Mouse (Mus musculus) hindbrain, embryonic 16.5 days (tissue): ENCODE results near the gene Gm43738. TPM values are rescaled to one million over a fixed set of nuclear protein-coding genes. Genes with fewer than 3 reads are reported as not detected.
"Not testable (repeated sequence)": the region's sequence is repeated elsewhere in the genome, so short reads cannot be mapped to it uniquely, and the experiment has no call there.

Source experiments
- ATAC-seq: fragments of 200-750 bp; cut with Nextera tagmentation; 2 replicates; pipeline ENCODE4 v1.8.0; 2017; ENCODE audit warnings: moderate TSS enrichment, moderate library complexity
- H3K27ac ChIP-seq: fragments of 300-500 bp; sonication (generic); 2 replicates; pipeline ENCODE4 v1.5.1; 2014; ENCODE audit warnings: low read depth, mild to moderate bottlenecking, control low read depth, low read length, moderate library complexity
- H3K27me3 ChIP-seq: fragments of 300-500 bp; sonication (generic); replicated peaks from 2 replicates; pipeline ENCODE4 v1.6.1; 2014; ENCODE audit warnings: low read length; ENCODE audit not compliant: control insufficient read depth, insufficient read depth
- H3K36me3 ChIP-seq: fragments of 300-500 bp; sonication (generic); 2 replicates; pipeline ENCODE4 v1.6.1; 2014; ENCODE audit warnings: mild to moderate bottlenecking, low read length, moderate library complexity, mixed read lengths; ENCODE audit not compliant: control insufficient read depth, insufficient read depth
- H3K4me1 ChIP-seq: fragments of 300-500 bp; sonication (generic); 2 replicates; pipeline ENCODE4 v1.6.1; 2014; ENCODE audit warnings: low read depth, low read length; ENCODE audit not compliant: control insufficient read depth, insufficient read depth
- H3K4me2 ChIP-seq: fragments of 300-500 bp; sonication (generic); 2 replicates; pipeline ENCODE4 v1.6.1; 2014; ENCODE audit warnings: mild to moderate bottlenecking, low read length, control low read depth, moderate library complexity
- H3K4me3 ChIP-seq: fragments of 300-500 bp; sonication (generic); 2 replicates; pipeline ENCODE4 v1.5.1; 2014; ENCODE audit warnings: mild to moderate bottlenecking, low read length, control low read depth, moderate library complexity
- H3K9ac ChIP-seq: fragments of 300-500 bp; sonication (generic); 2 replicates; pipeline ENCODE4 v1.6.1; 2014; ENCODE audit warnings: low read depth, mild to moderate bottlenecking, control low read depth, low read length, moderate library complexity
- H3K9me3 ChIP-seq: fragments of 300-500 bp; sonication (generic); 2 replicates; pipeline ENCODE4 v1.6.1; 2014; ENCODE audit warnings: mild to moderate bottlenecking, low read length, moderate library complexity; ENCODE audit not compliant: control insufficient read depth
- WGBS: fragments of 180-500 bp; shearing (Covaris S2); extraction: QIAGEN DNeasy Blood & Tissue Kit; methylation state at CpG from one replicate; pipeline ENCODE4 v1.1.7; 2014; 5-methylcytosine and 5-hydroxymethylcytosine counted together
- polyA plus RNA-seq: library from polyadenylated mRNA; unstranded; fragments of >200 nt; fragmentation: Nextera tagmentation; extraction: Ambion mirVana; gene quantifications from 2 replicates; pipeline ENCODE4 v1.2.1, GENCODE M21; 2015

The Gm43738 gene
- polyA plus RNA-seq, 1 experiment from 2014 or later: not detected

DNA sequence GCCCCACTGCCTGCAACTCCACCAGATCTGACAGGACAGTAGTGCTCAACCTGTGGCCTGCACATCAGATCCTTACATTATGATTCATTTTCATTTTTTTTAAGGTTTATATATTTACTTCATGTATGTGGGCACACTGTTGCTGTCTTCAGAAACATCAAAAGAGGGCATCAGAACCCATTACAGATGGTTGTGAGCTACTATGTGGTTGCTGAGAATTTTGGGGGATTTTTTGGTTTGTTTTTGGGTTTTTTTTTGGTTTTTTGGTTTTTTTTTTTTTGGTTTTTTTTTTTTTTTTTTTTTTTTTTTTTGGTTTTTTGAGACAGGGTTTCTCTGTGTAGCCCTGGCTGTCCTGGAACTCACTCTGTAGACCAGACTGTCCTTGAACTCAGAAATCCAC, 18.6 kb downstream of the Gm43738 start:
- H3K9me3 ChIP-seq, H3K27ac ChIP-seq, H3K4me3 ChIP-seq, H3K9ac ChIP-seq, H3K4me1 ChIP-seq, ATAC-seq, H3K27me3 ChIP-seq, H3K4me2 ChIP-seq: not testable (repeated sequence)
- H3K36me3 ChIP-seq: peaks cover 28% of the 10 kb centered on the region

DNA sequence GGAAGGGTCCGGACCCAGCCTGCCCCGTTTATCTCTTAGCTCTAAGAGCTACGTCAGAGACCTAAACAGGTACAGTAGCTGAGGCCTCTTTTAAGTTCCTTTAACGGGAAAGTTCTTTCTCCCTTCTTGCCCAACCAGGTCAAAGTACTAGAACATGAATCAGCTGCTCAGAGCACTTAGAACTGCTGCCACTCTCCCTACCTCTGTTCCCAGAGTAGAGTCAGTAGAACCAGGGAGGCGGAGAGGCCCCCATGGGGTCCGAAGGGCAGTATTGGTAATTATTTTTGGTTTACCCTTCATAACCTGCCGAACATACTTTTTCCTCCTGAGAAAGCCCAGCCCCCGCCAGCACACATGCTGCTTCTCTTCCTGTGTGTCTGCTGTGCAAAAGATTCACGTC, 23.5 kb downstream of the Gm43738 start:
- Histone ChIP-seq H3K27me3 (no peaks in the 10 kb centered on the region), H3K9me3 (no peaks in the 10 kb centered on the region), H3K27ac (no peak overlapping the region), H3K9ac (no peak overlapping the region), H3K4me1 (no peaks in the 10 kb centered on the region), H3K36me3 (peaks cover 42% of the 10 kb centered on the region), H3K4me2 (no peak overlapping the region), H3K4me3 (no peak overlapping the region)
- 91% methylated on average over 9 of the region's 9 CpGs for WGBS
- no peak for ATAC-seq

DNA sequence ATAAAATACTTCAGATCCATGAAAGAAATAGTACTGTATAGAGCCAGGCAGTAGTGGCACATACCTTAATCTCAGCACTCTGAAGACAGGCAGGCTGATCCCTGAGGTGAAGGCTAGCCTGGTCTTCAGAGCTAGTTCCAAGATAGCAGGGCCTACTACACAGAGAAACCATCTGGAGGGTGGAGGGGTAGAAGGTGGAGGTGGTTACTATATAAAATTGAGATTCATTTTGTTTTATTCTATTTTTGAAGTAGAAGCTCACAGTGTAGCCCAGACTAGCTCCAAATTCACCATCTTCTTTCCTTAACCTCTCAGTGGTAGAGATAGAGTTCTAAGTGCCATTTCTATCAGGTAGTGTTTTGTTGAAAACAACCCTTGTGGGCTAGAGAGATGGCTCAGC, 33.6 kb downstream of the Gm43738 start:
- no peak for ATAC-seq
- H3K27ac ChIP-seq: no peak overlapping the region
- no peak overlapping the region for H3K9ac ChIP-seq
- no peaks in the 10 kb centered on the region for H3K4me1 ChIP-seq
- no peaks in the 10 kb centered on the region for H3K27me3 ChIP-seq
- no peak overlapping the region for H3K4me3 ChIP-seq
- no peaks in the 10 kb centered on the region for H3K9me3 ChIP-seq
- peaks cover 56% of the 10 kb centered on the region for H3K36me3 ChIP-seq
- H3K4me2 ChIP-seq: no peak overlapping the region

DNA sequence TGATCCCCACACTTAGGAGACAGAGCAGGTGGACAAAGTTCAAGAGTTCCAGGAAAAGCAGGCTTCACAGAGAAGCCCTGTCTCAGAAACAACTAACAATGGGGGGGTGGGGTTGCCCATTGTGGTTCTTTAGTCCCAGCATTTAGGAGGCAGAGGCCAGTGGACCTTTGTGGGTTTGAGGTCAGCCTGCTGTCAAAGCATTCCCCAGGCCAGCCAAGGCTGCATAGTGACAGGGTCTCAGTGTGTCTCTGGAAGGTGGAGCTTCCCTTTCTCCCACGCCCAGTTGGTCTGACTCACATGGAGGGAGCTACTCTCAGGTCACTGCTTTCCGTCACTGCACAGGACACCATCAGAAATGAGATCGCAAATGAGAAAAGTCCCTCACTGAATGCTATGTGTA, 39.2 kb downstream of the Gm43738 start:
- Histone ChIP-seq H3K27me3 (no peaks in the 10 kb centered on the region), H3K27ac (no peak overlapping the region), H3K36me3 (peaks cover 41% of the 10 kb centered on the region), H3K4me1 (no peaks in the 10 kb centered on the region), H3K9me3 (no peaks in the 10 kb centered on the region), H3K9ac (no peak overlapping the region), H3K4me2 (no peak overlapping the region), H3K4me3 (no peak overlapping the region)
- no peak for ATAC-seq
- WGBS: 44% methylated on average over 3 of the region's 3 CpGs

DNA sequence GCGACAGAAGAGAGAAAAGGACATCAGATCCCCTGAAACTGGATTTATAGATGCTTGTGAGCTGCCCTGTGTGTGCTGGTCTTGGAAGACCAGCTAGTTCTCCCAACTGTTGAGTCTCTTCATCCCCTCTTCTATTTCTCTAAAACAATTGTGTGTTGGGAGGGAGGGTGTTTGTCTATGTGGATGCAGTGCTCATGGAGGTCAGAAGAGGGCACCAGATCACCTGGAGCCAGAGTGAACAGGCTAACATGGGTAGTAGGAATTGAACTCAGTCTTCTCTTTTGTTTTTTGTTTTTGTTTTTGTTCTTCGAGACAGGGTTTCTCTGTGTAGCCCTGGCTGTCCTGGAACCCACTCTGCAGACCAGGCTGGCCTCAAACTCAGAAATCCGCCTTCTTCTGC, 42.1 kb downstream of the Gm43738 start:
- ATAC-seq: no peak
- H3K36me3 ChIP-seq: peaks cover 32% of the 10 kb centered on the region

DNA sequence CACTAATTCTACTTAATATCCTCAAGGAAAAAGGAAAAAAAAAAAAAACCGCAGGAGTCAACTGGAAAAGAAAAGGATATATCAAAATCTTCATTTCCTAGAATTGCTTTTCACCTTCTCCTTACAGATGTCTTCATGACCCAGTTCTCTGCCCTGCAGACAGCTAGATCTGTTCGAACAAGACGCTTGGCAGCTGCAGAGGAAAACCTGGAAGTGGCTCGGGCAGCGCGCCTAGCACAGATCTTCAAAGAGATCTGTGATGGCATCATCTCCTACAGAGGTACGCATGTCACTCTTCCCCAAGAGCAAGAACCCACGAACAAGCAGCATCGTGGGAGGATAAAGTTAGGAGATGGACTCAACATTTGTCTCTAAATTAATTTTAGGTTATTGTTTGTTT, 42.5 kb downstream of the Gm43738 start:
- Histone ChIP-seq H3K27ac (no peak overlapping the region), H3K27me3 (no peaks in the 10 kb centered on the region), H3K36me3 (peaks cover 29% of the 10 kb centered on the region), H3K4me2 (no peak overlapping the region), H3K4me1 (no peaks in the 10 kb centered on the region), H3K9me3 (no peaks in the 10 kb centered on the region), H3K4me3 (no peak overlapping the region), H3K9ac (no peak overlapping the region)
- 96% methylated on average over 9 of the region's 9 CpGs for WGBS
- no peak for ATAC-seq

More for the DNA sequence above, 42.1 kb downstream of the Gm43738 start:
- no peak overlapping the region for H3K4me2 ChIP-seq
- H3K4me3 ChIP-seq: no peak overlapping the region
- H3K9me3 ChIP-seq: no peaks in the 10 kb centered on the region
- no peaks in the 10 kb centered on the region for H3K4me1 ChIP-seq
- 75% methylated on average over 3 of the region's 3 CpGs for WGBS
- H3K27me3 ChIP-seq: no peaks in the 10 kb centered on the region
- no peak overlapping the region for H3K27ac ChIP-seq
- no peak overlapping the region for H3K9ac ChIP-seq

DNA sequence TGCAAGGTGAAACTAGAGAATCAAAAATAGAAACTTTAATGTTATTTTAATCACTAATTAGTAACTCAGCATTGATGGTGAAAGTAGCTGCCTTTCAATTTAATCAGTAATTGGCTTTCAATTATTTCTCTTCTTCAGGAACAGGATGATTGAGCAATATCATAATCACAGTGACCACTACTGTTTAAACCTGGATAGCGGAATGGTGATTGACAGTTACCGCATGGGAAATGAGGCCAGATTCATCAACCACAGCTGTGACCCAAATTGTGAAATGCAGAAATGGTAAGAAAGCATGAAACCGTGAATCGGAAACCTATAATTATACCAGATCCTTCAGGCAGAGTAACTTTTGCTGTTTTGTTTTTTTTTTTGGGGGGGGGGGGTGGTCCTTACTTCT, 57.5 kb downstream of the Gm43738 start:
- Histone ChIP-seq H3K27me3 (no peaks in the 10 kb centered on the region), H3K4me1 (no peaks in the 10 kb centered on the region), H3K36me3 (peaks cover 24% of the 10 kb centered on the region), H3K9ac (no peak overlapping the region), H3K27ac (no peak overlapping the region), H3K4me3 (no peak overlapping the region), H3K9me3 (no peaks in the 10 kb centered on the region), H3K4me2 (no peak overlapping the region)
- WGBS: 87% methylated on average over 4 of the region's 4 CpGs
- ATAC-seq: no peak

Other genes starting within 250 kb of the Gm43738 start
- gene Msto1, start 187.1 kb downstream of the Gm43738 start, polyA plus RNA-seq: 53.9 and 55.3 TPM in 2 replicates
- 17.4 and 18.2 TPM in 2 replicates for gene Ash1l, start 150.5 kb downstream of the Gm43738 start, polyA plus RNA-seq
- gene Dap3, start 149.9 kb downstream of the Gm43738 start, polyA plus RNA-seq: 127 and 130 TPM in 2 replicates
- gene Rusc1, start 7.8 kb downstream of the Gm43738 start, polyA plus RNA-seq: 101 and 112 TPM in 2 replicates
- 511 and 525 TPM in 2 replicates for gene Fdps, start 860 bp upstream of the Gm43738 start, polyA plus RNA-seq
- gene Pklr, start 35.0 kb upstream of the Gm43738 start, polyA plus RNA-seq: 0.10 and 0.11 TPM in 2 replicates
- 58.1 and 58.4 TPM in 2 replicates for gene Hcn3, start 59.1 kb upstream of the Gm43738 start, polyA plus RNA-seq
- gene Clk2, start 63.7 kb upstream of the Gm43738 start, polyA plus RNA-seq: 17.3 and 18.8 TPM in 2 replicates
- 166 and 172 TPM in 2 replicates for gene Scamp3, start 76.4 kb upstream of the Gm43738 start, polyA plus RNA-seq
- 35.4 and 40.8 TPM in 2 replicates for gene Fam189b, start 82.0 kb upstream of the Gm43738 start, polyA plus RNA-seq
- gene Gba, start 101.8 kb upstream of the Gm43738 start, polyA plus RNA-seq: 51.8 and 54.0 TPM in 2 replicates
- 47.5 and 53.0 TPM in 2 replicates for gene Thbs3, start 114.1 kb upstream of the Gm43738 start, polyA plus RNA-seq
- gene Mtx1, start 126.0 kb upstream of the Gm43738 start, polyA plus RNA-seq: 163 and 166 TPM in 2 replicates
- gene Muc1, start 128.0 kb upstream of the Gm43738 start, polyA plus RNA-seq: 0.59 and 0.90 TPM in 2 replicates
- gene Krtcap2, start 144.9 kb upstream of the Gm43738 start, polyA plus RNA-seq: 205 and 227 TPM in 2 replicates
- gene Trim46, start 145.2 kb upstream of the Gm43738 start, polyA plus RNA-seq: 78.7 and 87.1 TPM in 2 replicates
- 64.3 and 79.8 TPM in 2 replicates for gene Dpm3, start 158.3 kb upstream of the Gm43738 start, polyA plus RNA-seq
- gene Slc50a1, start 169.5 kb upstream of the Gm43738 start, polyA plus RNA-seq: 39.4 and 43.9 TPM in 2 replicates
- 8.4 and 9.9 TPM in 2 replicates for gene Efna1, start 180.0 kb upstream of the Gm43738 start, polyA plus RNA-seq
- gene Efna3, start 221.9 kb upstream of the Gm43738 start, polyA plus RNA-seq: 77.9 and 78.0 TPM in 2 replicates
- gene Efna4, start 236.9 kb upstream of the Gm43738 start, polyA plus RNA-seq: 3.9 and 5.0 TPM in 2 replicates
- gene Adam15, start 248.9 kb upstream of the Gm43738 start, polyA plus RNA-seq: 74.6 and 84.1 TPM in 2 replicates